Mouse (Mus musculus) forebrain, embryonic 10.5 days (tissue): Measurements from ENCODE around the gene Miip. TPM values are rescaled to one million over a fixed set of nuclear protein-coding genes. Genes with fewer than 3 reads are reported as not detected.
"Not testable (repeated sequence)": the region's sequence is repeated elsewhere in the genome, so short reads cannot be mapped to it uniquely, and the experiment has no call there.

Experiments
- DNase-seq: peaks from one replicate; pipeline ENCODE4 v3.0.0-alpha.2; 2017; ENCODE audit warnings: low spot score; ENCODE audit errors: extremely low spot score
- H3K27ac ChIP-seq: fragments of 300-500 bp; sonication (generic); 2 replicates; pipeline ENCODE4 v1.5.1; 2016; ENCODE audit warnings: mild to moderate bottlenecking
- H3K27me3 ChIP-seq: fragments of 300-500 bp; sonication (generic); 2 replicates; pipeline ENCODE4 v1.6.1; 2016; ENCODE audit warnings: mild to moderate bottlenecking; ENCODE audit not compliant: poor library complexity, severe bottlenecking
- H3K36me3 ChIP-seq: fragments of 300-500 bp; sonication (generic); replicated peaks from 2 replicates; pipeline ENCODE4 v1.6.1; 2016; ENCODE audit warnings: mild to moderate bottlenecking, moderate library complexity
- H3K4me1 ChIP-seq: fragments of 300-500 bp; sonication (generic); 2 replicates; pipeline ENCODE4 v1.6.1; 2016
- H3K4me3 ChIP-seq: fragments of 300-500 bp; sonication (generic); 2 replicates; pipeline ENCODE4 v1.5.1; 2016; ENCODE audit warnings: mild to moderate bottlenecking, moderate library complexity
- H3K9me3 ChIP-seq: fragments of 300-500 bp; sonication (generic); 2 replicates; pipeline ENCODE4 v1.6.1; 2016; ENCODE audit warnings: mild to moderate bottlenecking, moderate library complexity
- whole genome bisulfite sequencing: fragments of 180-500 bp; shearing (Covaris S2); methylation state at CpG from one replicate; pipeline ENCODE4 v1.1.7; 2016; 5-methylcytosine and 5-hydroxymethylcytosine counted together
- polyA plus RNA-seq: library from polyadenylated mRNA; unstranded; fragments of >200 nt; fragmentation: Nextera tagmentation; extraction: Ambion mirVana; gene quantifications from 2 replicates; pipeline ENCODE4 v1.2.1, GENCODE M21; 2016

Gene Miip
- polyA plus RNA-seq, 1 experiment from 2014 or later: 73.4 TPM

GRCm38 (mm10) chr4:147866056-147866455, 2.6 kb downstream of the Miip start:
- Histone ChIP-seq H3K4me3 (no peak overlapping the region), H3K27me3 (no peaks in the 10 kb centered on the region), H3K27ac (no peak overlapping the region), H3K9me3 (peaks cover 3% of the 10 kb centered on the region; the same call in 1 of the 2 replicates), H3K4me1 (peaks cover 33% of the 10 kb centered on the region), H3K36me3 (peaks cover 62% of the 10 kb centered on the region)
- no peak for DNase-seq
- WGBS: 96% methylated on average over 9 of the region's 9 CpGs

DNA sequence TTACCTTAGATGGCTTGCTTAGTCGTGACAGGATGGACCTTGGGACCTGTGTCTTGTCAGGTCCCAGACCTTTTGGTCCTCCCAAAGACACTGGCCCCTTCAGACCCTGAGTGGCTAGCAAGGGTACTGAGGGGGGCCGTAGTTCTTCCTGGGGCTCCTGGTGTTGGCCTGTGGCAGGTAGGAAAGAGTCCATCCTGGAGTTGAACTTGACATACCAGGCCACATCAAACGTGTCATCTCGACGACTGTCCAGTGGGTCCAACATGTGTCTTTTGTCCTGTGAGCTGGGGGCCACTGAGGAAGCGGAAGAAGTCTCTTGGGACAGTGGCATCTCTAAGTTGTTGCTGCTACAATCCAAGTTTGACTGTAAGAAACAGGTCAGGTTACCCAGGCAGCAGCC, 3.0 kb downstream of the Miip start:
- WGBS: 92% methylated on average over 6 of the region's 6 CpGs
- Histone ChIP-seq H3K27ac (no peak overlapping the region), H3K27me3 (no peaks in the 10 kb centered on the region), H3K4me1 (peaks cover 31% of the 10 kb centered on the region), H3K9me3 (peaks cover 3% of the 10 kb centered on the region; the same call in 1 of the 2 replicates), H3K36me3 (peaks cover 63% of the 10 kb centered on the region), H3K4me3 (no peak overlapping the region)
- no peak for DNase-seq

DNA sequence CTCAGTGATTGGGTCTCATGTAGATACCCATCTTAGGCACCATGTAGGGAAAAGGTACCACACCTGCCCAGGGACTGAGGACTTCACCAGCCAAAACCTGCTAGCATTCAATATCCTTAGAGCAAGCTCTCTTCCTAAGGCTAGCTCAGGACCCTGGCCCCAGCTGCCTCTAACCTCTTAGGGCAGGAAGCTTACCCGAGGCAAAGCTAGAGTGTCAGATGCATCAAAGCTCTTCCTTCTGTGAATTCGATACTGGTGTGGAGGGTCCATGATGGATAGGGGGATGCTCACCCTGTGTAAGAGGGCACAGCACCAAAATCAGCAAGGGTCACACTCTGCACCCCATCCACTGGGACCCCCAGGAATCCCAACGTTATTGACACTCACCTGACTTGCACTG, 6.6 kb downstream of the Miip start:
- Histone ChIP-seq H3K4me3 (no peak overlapping the region), H3K27ac (no peak overlapping the region), H3K4me1 (peaks cover 8% of the 10 kb centered on the region), H3K9me3 (no peaks in the 10 kb centered on the region), H3K36me3 (peaks cover 64% of the 10 kb centered on the region), H3K27me3 (no peaks in the 10 kb centered on the region)
- 93% methylated on average over 3 of the region's 3 CpGs for WGBS
- no peak for DNase-seq

DNA sequence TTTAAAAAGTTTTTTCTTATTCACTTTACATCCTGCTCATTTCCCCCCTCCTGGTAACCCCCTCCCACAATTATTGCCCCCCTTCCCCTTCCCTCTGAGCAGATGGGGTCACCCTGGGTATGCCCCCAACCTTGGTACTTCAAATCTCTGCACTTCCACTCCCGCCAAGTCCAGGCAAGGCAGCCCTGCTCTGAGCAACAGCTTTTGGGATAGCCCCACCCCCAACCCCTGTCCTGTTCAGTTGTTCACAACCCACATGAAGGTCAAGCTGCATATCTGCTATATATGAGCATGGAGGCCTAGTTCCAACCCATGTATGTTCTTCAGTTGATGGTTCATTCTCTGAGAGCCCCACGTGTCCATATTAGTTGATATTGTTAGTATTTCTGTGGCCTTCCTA, 17.8 kb downstream of the Miip start:
- Histone ChIP-seq H3K4me3 (no peak overlapping the region), H3K27ac (no peak overlapping the region), H3K27me3 (no peaks in the 10 kb centered on the region), H3K4me1 (peaks cover 16% of the 10 kb centered on the region), H3K36me3 (peaks cover 3% of the 10 kb centered on the region; the same call in 1 of the 2 replicates), H3K9me3 (no peaks in the 10 kb centered on the region)
- DNase-seq: no peak
- WGBS: 65% methylated on average over 2 of the region's 2 CpGs

DNA sequence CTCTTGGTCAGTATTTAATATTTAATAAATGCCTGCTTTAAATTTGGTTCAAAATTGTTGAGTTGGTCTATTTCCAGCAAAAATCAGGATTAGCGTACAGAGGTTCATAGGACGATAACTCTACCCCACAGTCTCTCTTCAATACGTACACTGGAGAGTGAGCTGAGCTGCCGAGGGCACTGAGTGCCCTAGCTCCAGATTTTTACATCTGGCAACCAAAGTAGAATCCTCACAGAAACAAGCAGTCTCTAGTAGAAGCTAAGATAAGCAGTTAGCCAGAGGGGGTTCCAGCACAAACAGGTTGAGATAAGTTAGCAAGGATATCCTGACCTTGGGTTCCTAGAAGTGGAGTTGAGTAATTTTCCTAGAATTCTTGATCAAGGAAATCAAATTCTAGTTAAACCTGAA, 20.0 kb downstream of the Miip start:
- H3K27ac ChIP-seq: peak overlapping the region; percentile 86
- peaks cover 16% of the 10 kb centered on the region for H3K4me1 ChIP-seq
- H3K36me3 ChIP-seq: peaks cover 21% of the 10 kb centered on the region
- no peaks in the 10 kb centered on the region for H3K27me3 ChIP-seq
- peaks cover 4% of the 10 kb centered on the region; the same call in 1 of the 2 replicates for H3K9me3 ChIP-seq
- H3K4me3 ChIP-seq: peak overlapping the region; percentile 83
- WGBS: 10% methylated on average over 4 of the region's 4 CpGs
- DNase-seq: no peak

GRCm38 (mm10) chr4:147847614-147848583, 20.7 kb downstream of the Miip start, which contains the start of gene Zfp933:
Gene Zfp933, minus strand, starts transcription at chr4:147848366.
- DNase-seq: peak; percentile 63
- Histone ChIP-seq H3K36me3 (peaks cover 28% of the 10 kb centered on the region), H3K4me1 (peaks cover 16% of the 10 kb centered on the region), H3K9me3 (peaks cover 11% of the 10 kb centered on the region), H3K27ac (peak within 1 kb of the TSS; percentile 86), H3K27me3 (no peaks in the 10 kb centered on the region), H3K4me3 (peak within 1 kb of the TSS; percentile 83)
- 4% methylated on average over 23 of the region's 23 CpGs for WGBS

DNA sequence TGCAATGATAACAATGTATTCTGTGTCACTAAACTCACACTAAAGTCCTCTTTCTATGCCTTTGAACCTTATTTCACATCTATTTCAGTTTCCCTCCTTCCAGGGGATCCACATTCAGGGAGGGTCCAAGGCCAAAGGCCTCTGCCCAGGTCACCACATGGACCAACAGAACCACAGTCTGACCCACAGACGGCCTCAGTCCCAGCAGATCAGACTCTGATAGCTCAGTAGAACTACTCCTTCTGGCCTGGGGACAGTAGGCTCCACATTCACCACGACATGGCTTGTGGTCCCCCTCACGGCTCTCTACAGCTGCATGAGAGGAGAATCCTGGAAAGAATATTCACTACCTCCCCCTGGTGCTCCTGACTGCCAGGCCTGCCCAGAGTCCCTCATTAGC, 25.7 kb downstream of the Miip start:
- no peaks in the 10 kb centered on the region for H3K27me3 ChIP-seq
- H3K36me3 ChIP-seq: peaks cover 58% of the 10 kb centered on the region
- WGBS: 97% methylated on average over 3 of the region's 3 CpGs
- DNase-seq: no peak
- peaks cover 36% of the 10 kb centered on the region for H3K9me3 ChIP-seq
- H3K27ac ChIP-seq: no peak overlapping the region
- no peak overlapping the region for H3K4me3 ChIP-seq
- peaks cover 7% of the 10 kb centered on the region for H3K4me1 ChIP-seq

DNA sequence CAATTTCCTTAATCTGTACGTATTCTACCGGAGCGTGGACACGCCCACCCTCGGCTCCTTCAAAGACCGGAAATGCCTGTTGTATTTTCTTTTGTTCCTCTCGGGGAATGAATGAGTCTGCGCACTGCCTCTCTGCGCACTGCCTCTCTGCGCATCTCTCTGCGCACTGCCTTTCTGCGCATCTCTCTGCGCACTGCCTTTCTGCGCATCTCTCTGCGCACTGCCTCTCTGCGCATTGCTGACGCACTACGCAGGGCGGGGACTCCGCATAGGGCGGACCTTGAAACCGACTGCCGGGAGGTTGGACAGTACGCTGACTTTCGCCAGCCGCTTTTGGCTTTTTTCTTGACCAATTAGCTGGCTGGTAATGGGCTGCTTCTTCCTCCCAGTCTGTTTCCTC, 29.3 kb downstream of the Miip start:
- not testable (repeated sequence) for H3K27ac ChIP-seq, H3K4me3 ChIP-seq, H3K4me1 ChIP-seq, H3K27me3 ChIP-seq, DNase-seq
- WGBS: 96% methylated on average over 20 of the region's 26 CpGs
- Histone ChIP-seq H3K9me3 (peaks cover 40% of the 10 kb centered on the region), H3K36me3 (peaks cover 43% of the 10 kb centered on the region)

- Histone ChIP-seq H3K27me3 (no peaks in the 10 kb centered on the region), H3K9me3 (peaks cover 96% of the 10 kb centered on the region), H3K36me3 (peaks cover 69% of the 10 kb centered on the region), H3K4me3 (no peak overlapping the region), H3K27ac (no peak overlapping the region), H3K4me1 (no peaks in the 10 kb centered on the region)
- WGBS: 91% methylated on average over 4 of the region's 4 CpGs
- no peak for DNase-seq
Measured at GRCm38 (mm10) chr4:147824389-147824788, 44.2 kb downstream of the Miip start.

- not testable (repeated sequence) for H3K27me3 ChIP-seq, DNase-seq, H3K4me3 ChIP-seq, H3K27ac ChIP-seq, H3K4me1 ChIP-seq
- Histone ChIP-seq H3K9me3 (peaks cover 79% of the 10 kb centered on the region), H3K36me3 (peaks cover 39% of the 10 kb centered on the region)
- 88% methylated on average over 3 of the region's 3 CpGs for WGBS
Measured at GRCm38 (mm10) chr4:147821414-147821813, 47.2 kb downstream of the Miip start.

DNA sequence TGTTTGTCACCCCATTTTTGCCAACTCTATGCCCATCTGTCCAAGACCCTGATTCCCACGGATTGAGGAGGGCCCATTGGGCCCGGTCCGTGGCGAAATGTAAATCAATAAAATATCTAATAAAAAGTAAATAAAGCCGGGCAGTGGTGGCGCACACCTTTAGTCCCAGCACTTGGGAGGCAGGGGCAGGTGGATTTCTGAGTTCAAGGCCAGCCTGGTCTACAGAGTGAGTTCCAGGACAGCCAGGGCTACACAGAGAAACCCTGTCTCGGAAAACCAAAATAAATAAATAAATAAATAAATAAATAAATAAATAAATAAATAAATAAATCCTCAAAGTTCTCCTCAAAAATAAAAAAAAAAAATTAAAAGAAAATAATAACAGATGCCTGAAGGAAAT, 49.0 kb downstream of the Miip start:
- not testable (repeated sequence) for H3K27ac ChIP-seq, H3K27me3 ChIP-seq, DNase-seq, H3K4me1 ChIP-seq, H3K4me3 ChIP-seq
- WGBS: 85% methylated on average over 7 of the region's 7 CpGs
- peaks cover 22% of the 10 kb centered on the region for H3K36me3 ChIP-seq
- H3K9me3 ChIP-seq: peaks cover 68% of the 10 kb centered on the region

DNA sequence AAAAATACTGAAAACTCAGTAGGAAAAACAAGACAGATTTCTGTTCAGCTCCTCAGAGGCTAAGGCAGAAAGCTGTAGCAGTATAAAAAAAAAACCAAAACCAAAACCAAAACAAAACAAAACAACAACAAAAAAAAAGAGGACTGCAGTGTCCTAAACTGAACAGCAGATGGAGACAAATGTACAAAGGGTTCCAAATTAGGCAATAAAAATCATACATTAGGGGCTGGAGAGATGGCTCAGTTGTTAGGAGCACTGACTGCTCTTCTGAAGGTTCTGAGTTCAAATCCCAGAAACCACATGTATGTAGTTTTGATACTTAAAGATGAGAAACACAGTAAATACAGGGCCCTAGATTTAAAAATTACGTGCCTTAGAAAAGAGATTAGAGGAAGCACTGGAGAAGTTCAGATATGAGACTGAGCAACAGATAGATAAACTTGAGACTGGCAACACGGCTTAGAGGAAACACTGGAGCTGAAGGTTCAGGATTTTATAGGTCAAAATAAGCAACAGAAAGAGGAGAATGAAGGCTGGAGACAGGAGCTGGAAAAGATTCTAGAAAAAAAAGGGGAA, 53.9 kb downstream of the Miip start:
- 87% methylated on average over 2 of the region's 2 CpGs for WGBS
- H3K4me3 ChIP-seq: no peak overlapping the region
- H3K9me3 ChIP-seq: peaks cover 22% of the 10 kb centered on the region
- peaks cover 3% of the 10 kb centered on the region; the same call in 1 of the 2 replicates for H3K4me1 ChIP-seq
- no peaks in the 10 kb centered on the region for H3K27me3 ChIP-seq
- no peak overlapping the region for H3K27ac ChIP-seq
- no peak for DNase-seq
- H3K36me3 ChIP-seq: no peaks in the 10 kb centered on the region

DNA sequence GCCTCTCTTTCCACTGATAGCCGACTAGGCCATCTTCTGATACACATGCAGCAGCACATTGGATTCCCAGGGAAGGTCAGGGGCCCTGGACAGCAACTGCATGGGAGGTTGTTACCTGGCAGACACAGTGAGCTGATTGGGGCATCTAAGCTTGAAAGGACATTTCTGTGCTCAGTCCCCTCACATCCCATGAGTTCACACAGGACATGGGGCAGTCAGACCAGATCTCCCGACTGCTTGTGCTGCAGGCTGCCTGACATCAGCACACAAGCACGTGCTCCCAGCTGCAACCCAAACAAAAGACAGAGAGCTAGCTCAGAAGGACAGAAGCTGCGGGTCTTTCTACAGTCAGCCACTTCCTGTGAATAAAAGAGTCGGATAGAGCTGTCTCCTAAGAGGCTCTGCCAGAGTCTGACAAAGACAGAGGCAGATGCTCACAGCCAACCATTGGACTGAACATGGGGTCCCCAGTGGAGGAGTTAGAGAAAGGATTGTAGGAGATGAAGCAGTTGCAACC, 55.3 kb downstream of the Miip start:
- 44% methylated on average over 5 of the region's 5 CpGs for WGBS
- H3K4me1 ChIP-seq: peaks cover 14% of the 10 kb centered on the region
- no peaks in the 10 kb centered on the region for H3K36me3 ChIP-seq
- no peaks in the 10 kb centered on the region for H3K27me3 ChIP-seq
- no peak for DNase-seq
- no peak overlapping the region for H3K27ac ChIP-seq
- H3K4me3 ChIP-seq: no peak overlapping the region
- peaks cover 15% of the 10 kb centered on the region for H3K9me3 ChIP-seq
